Comparison of ENCODE assay signal across 9 mouse cellular contexts in the genomic region with DNA sequence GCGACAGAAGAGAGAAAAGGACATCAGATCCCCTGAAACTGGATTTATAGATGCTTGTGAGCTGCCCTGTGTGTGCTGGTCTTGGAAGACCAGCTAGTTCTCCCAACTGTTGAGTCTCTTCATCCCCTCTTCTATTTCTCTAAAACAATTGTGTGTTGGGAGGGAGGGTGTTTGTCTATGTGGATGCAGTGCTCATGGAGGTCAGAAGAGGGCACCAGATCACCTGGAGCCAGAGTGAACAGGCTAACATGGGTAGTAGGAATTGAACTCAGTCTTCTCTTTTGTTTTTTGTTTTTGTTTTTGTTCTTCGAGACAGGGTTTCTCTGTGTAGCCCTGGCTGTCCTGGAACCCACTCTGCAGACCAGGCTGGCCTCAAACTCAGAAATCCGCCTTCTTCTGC. TPM values are rescaled to one million over a fixed set of nuclear protein-coding genes. Genes with fewer than 3 reads are reported as not detected.
DNase-seq lines count a peak whose midpoint lies in the region; ATAC-seq and TF ChIP-seq lines count a peak whose summit lies in the region.
"Had no signal": no experiment of that assay in that cellular context is flagged by ENCODE, and none has a peak within 500 bp of the region (broad histone marks: within the 10 kb centered on the region; RNA-seq: fewer than 3 reads in every experiment).

No protein-coding gene starts in this region.

- DNase-seq in heart, adult 8-10 months (ENCODE audit: low spot score): peak; percentile 8
- DNase-seq in spleen, adult 2 months (ENCODE audit: low read depth in 1 of 2, low spot score in 2 of 2): peak in 1 of 2 experiments; percentile 12
- DNase-seq in spleen, adult 12 weeks (ENCODE audit: low spot score): no peak
- peak; percentile 35 for DNase-seq in c-Kit-positive CD71-negative TER-119-negative erythroid progenitor cells, embryonic 14.5 days (ENCODE audit: low read depth)
- DNase-seq in kidney, postnatal 0 days (ENCODE audit: low spot score): peak; percentile 27
- DNase-seq in splenic B cell, adult 2 months (ENCODE audit: low read depth, low spot score): peak; percentile 64

- no peak overlapping the region for H3K27ac ChIP-seq in heart, embryonic 12.5 days (ENCODE audit: poor library complexity, severe bottlenecking)
- no peak overlapping the region for H3K27ac ChIP-seq in spleen, adult 2 months (ENCODE audit: insufficient read depth, low read length)
- no peak overlapping the region for H3K27ac ChIP-seq in kidney, postnatal 0 days
- no peak overlapping the region for H3K27ac ChIP-seq in midbrain, embryonic 15.5 days

- H3K36me3 ChIP-seq in heart, embryonic 12.5 days: peaks cover 84% of the 10 kb centered on the region
- peaks cover 45% of the 10 kb centered on the region for H3K36me3 ChIP-seq in spleen, adult 2 months (ENCODE audit: control insufficient read depth, insufficient read depth, low read length)
- H3K36me3 ChIP-seq in kidney, postnatal 0 days (ENCODE audit: insufficient read depth, low read length): peaks cover 42% of the 10 kb centered on the region
- peaks cover 19% of the 10 kb centered on the region for H3K36me3 ChIP-seq in splenic B cell, adult 2 months (ENCODE audit: control insufficient read depth, insufficient read depth, low read length, poor library complexity, severe bottlenecking)
- H3K36me3 ChIP-seq in midbrain, embryonic 15.5 days (replicated peaks): peaks cover 55% of the 10 kb centered on the region

- H3K4me3 ChIP-seq in heart, embryonic 12.5 days: no peak overlapping the region
- H3K4me3 ChIP-seq in spleen, adult 2 months (ENCODE audit: extremely low read depth, insufficient read depth, insufficient read length): no peak overlapping the region
- no peak overlapping the region for H3K4me3 ChIP-seq in kidney, postnatal 0 days (replicated peaks; ENCODE audit: low read depth, low read length)
- no peak overlapping the region for H3K4me3 ChIP-seq in midbrain, embryonic 15.5 days

- no peaks in the 10 kb centered on the region for H3K9me3 ChIP-seq in heart, embryonic 12.5 days (replicated peaks)
- no peaks in the 10 kb centered on the region for H3K9me3 ChIP-seq in kidney, postnatal 0 days (replicated peaks; ENCODE audit: low read length)
- no peaks in the 10 kb centered on the region for H3K9me3 ChIP-seq in midbrain, embryonic 15.5 days

- H3K4me1 ChIP-seq in heart, embryonic 12.5 days (replicated peaks): no peaks in the 10 kb centered on the region
- no peaks in the 10 kb centered on the region for H3K4me1 ChIP-seq in spleen, adult 2 months (ENCODE audit: control insufficient read depth, insufficient read depth, insufficient read length)
- H3K4me1 ChIP-seq in kidney, postnatal 0 days (replicated peaks; ENCODE audit: insufficient read depth, low read length): no peaks in the 10 kb centered on the region
- no peaks in the 10 kb centered on the region for H3K4me1 ChIP-seq in midbrain, embryonic 15.5 days

- H3K27me3 ChIP-seq in heart, embryonic 12.5 days (replicated peaks): no peaks in the 10 kb centered on the region
- H3K27me3 ChIP-seq in spleen, adult 2 months (ENCODE audit: control insufficient read depth, insufficient read depth, low read length): no peaks in the 10 kb centered on the region
- H3K27me3 ChIP-seq in kidney, postnatal 0 days (ENCODE audit: insufficient read depth, low read length): no peaks in the 10 kb centered on the region
- no peaks in the 10 kb centered on the region for H3K27me3 ChIP-seq in splenic B cell, adult 2 months (ENCODE audit: control insufficient read depth, insufficient read depth, low read length, poor library complexity, severe bottlenecking)
- no peaks in the 10 kb centered on the region for H3K27me3 ChIP-seq in midbrain, embryonic 15.5 days (replicated peaks)

- H3K4me2 ChIP-seq in heart, embryonic 12.5 days: no peak overlapping the region
- no peak overlapping the region for H3K4me2 ChIP-seq in kidney, postnatal 0 days (ENCODE audit: low read length)
- no peak overlapping the region for H3K4me2 ChIP-seq in midbrain, embryonic 15.5 days

- 80% methylated on average over 3 of the region's 3 CpGs for WGBS in heart, embryonic 12.5 days
- 89% methylated on average over 3 of the region's 3 CpGs for WGBS in spleen, adult 2 months
- 84% methylated on average over 3 of the region's 3 CpGs for WGBS in kidney, postnatal 0 days
- WGBS in midbrain, embryonic 15.5 days: 82% methylated on average over 3 of the region's 3 CpGs

- no peak for ATAC-seq in heart, embryonic 12.5 days (ENCODE audit: insufficient number of reproducible peaks, low FRiP score)
- no peak for ATAC-seq in kidney, postnatal 0 days (replicated peaks; ENCODE audit: low FRiP score, low read depth)
- ATAC-seq in midbrain, embryonic 15.5 days (replicated peaks): no peak

- peak; percentile 38; the same call in 1 of the 2 replicates for TF ChIP-seq CTCF in spleen, adult 2 months (IDR thresholded peaks at IDR 0.05; ENCODE audit: extremely low read depth, insufficient read depth, insufficient read length, insufficient replicate concordance)
- peak; percentile 67 for TF ChIP-seq CTCF in kidney, postnatal 0 days (IDR thresholded peaks at IDR 0.05; ENCODE audit: low read depth)

- no peak overlapping the region for H3K9ac ChIP-seq in heart, embryonic 12.5 days
- H3K9ac ChIP-seq in kidney, postnatal 0 days (ENCODE audit: low read depth, low read length): no peak overlapping the region
- no peak overlapping the region for H3K9ac ChIP-seq in midbrain, embryonic 15.5 days

- TF ChIP-seq POLR2A in spleen, adult 2 months (IDR thresholded peaks at IDR 0.05; ENCODE audit: low read depth, low read length): no peak

RNA-seq across cellular contexts. Expression of a gene that starts 34.3 kb away (rescaled TPM):
- 10 to 100 TPM; 24.4 to 29.1 (median 28.5) TPM for total RNA-seq in heart, adult 8-10 months (2022)
- 10.1 and 10.5 TPM in 2 replicates for polyA plus RNA-seq in heart, embryonic 12.5 days (2016; fragmentation: Nextera tagmentation; extraction: Ambion mirVana)
- polyA plus RNA-seq in spleen, adult 2 months (2012; rRNA removed): 42.5 and 54.1 TPM in 2 replicates
- polyA plus RNA-seq in kidney, postnatal 0 days (2015; fragmentation: Nextera tagmentation; extraction: Ambion mirVana): 19.8 TPM in 2 replicates
- 111 and 113 TPM in 2 replicates for polyA plus RNA-seq in midbrain, embryonic 15.5 days (2015; fragmentation: Nextera tagmentation; extraction: Ambion mirVana)

RNA-seq across cellular contexts. Expression of a gene that starts 42.1 kb away (rescaled TPM):
- total RNA-seq in heart, adult 8-10 months (2022): not detected
- polyA plus RNA-seq in heart, embryonic 12.5 days (2016; fragmentation: Nextera tagmentation; extraction: Ambion mirVana): not detected in 2 replicates
- polyA plus RNA-seq in spleen, adult 2 months (2012; rRNA removed): not detected in 2 replicates
- not detected in 2 replicates for polyA plus RNA-seq in kidney, postnatal 0 days (2015; fragmentation: Nextera tagmentation; extraction: Ambion mirVana)
- polyA plus RNA-seq in midbrain, embryonic 15.5 days (2015; fragmentation: Nextera tagmentation; extraction: Ambion mirVana): 0.11 TPM in 1 of 2 replicates, not detected in the other
- polyA plus RNA-seq: testis, adult 2 months had no signal

RNA-seq across cellular contexts. Expression of a gene that starts 43.0 kb away (rescaled TPM):
- 10 to 100 TPM; 20.8 to 23.2 (median 22.3) TPM for total RNA-seq in heart, adult 8-10 months (2022)
- 130 and 136 TPM in 2 replicates for polyA plus RNA-seq in heart, embryonic 12.5 days (2016; fragmentation: Nextera tagmentation; extraction: Ambion mirVana)
- 25.6 and 30.6 TPM in 2 replicates for polyA plus RNA-seq in spleen, adult 2 months (2012; rRNA removed)
- polyA plus RNA-seq in kidney, postnatal 0 days (2015; fragmentation: Nextera tagmentation; extraction: Ambion mirVana): 138 and 150 TPM in 2 replicates
- 461 and 488 TPM in 2 replicates for polyA plus RNA-seq in midbrain, embryonic 15.5 days (2015; fragmentation: Nextera tagmentation; extraction: Ambion mirVana)
